Mouse (Mus musculus) cortical plate, adult 2 months (tissue): ENCODE data around the gene Olfr1230.

Experiments
- CTCF ChIP-seq: fragments of 200-500 bp; IDR thresholded peaks from 2 replicates; pipeline ENCODE4 v1.5.1; 2011; ENCODE audit warnings: mild to moderate bottlenecking, control low read depth, low read length; ENCODE audit not compliant: insufficient read depth; ENCODE audit errors: extremely low read depth
- POLR2A ChIP-seq: fragments of 200-500 bp; IDR thresholded peaks from 2 replicates; pipeline ENCODE4 v1.6.1; 2011; ENCODE audit warnings: mild to moderate bottlenecking, low read length, control low read depth; ENCODE audit not compliant: insufficient read depth; ENCODE audit errors: extremely low read depth

DNA sequence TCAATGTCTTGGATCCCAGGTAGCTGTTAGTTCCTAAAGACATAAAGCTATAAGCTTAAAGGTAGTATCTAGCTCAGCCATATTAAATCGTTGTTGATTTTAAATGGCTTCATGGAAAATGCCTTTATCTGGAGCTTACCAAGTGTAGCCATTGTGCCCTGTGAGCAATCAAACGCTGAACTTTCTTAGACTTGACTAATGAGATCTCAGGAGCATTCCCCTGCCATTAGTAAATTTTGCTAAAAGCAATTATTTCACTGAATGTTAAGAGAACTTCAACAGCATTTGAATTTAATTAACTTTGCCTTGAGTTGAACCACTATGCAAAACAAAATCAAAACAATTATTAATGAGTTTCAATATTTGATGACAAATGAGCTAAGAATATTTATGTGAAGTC lies 9.9 kb upstream of the Olfr1230 start, which contains the start of gene Olfr1231:
- TF ChIP-seq CTCF (no peak), POLR2A (no peak)
